Mouse (Mus musculus) gastrocnemius, adult 18-20 months (tissue): ENCODE measurements around the gene Brix1. TPM values are rescaled to one million over a fixed set of nuclear protein-coding genes. Genes with fewer than 3 reads are reported as not detected.

Source experiments
- DNase-seq: peaks from one replicate; pipeline ENCODE4 v3.0.0; 2021; ENCODE audit warnings: low spot score
- total RNA-seq, 2 experiments: library from RNA; stranded (reverse); gene quantifications; 2 replicates each; pipeline ENCODE4 v1.2.3; 2021

Gene Brix1
- total RNA-seq, 2 experiments from 2014 or later: 16.7 to 18.0 TPM

DNA sequence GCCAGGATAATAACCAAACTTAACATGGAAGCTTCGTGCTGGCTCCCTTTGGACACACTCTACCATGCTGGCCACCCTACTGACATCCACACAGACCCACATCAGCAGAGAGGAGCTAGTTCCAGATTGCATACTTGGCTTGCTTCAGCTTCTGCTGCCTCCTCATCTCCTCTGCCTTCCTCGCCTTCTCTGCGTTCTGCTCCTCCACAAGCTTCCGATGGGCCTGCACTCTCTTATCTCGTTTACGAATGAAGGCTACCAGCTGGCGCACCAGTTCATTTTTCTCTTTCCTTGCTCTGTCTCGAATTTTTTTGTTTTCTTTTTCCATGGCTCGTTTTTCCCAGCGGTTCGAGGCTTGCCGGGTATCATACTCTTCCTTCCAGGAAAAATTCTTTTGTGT is 24.8 kb downstream of the Brix1 start:
- DNase-seq: no peak

DNA sequence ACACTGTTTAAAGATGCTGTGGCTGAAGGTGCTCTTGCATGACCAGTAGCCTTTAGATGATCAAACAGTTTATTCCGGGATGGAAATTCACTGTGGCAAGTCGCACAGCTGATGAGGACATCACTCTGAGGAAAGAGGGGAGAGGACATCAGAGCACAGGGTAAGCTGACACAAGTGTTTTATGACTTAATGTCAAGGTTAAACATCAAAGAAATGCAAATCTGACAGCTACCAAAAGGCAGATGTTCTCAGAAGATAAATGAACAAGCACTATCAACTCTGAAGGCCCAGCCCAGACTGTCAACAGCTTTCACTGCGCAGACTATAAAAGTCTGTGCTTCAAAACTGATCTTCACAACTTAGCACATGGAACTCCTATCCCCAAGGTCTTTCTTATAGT is 38.6 kb downstream of the Brix1 start:
- no peak for DNase-seq

DNA sequence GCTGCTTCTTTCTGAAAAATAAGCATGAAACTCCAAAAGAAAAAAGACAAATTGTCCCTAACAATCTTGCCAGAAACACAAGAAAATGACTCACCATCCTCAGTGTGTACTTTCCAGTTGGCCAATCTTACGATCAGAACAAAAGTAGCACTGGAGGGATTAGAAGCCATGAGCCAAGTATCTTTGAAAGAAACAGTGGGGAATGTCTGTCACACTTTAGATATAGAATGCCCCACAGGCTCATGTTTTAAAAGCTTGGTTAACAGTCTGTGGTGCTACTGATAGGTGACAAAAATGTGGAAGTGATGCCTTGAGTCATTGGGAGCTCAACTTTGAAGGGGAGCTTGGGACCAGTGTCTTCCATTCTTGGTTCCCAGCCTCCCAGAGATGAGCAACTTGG is 43.5 kb downstream of the Brix1 start:
- DNase-seq: no peak

DNA sequence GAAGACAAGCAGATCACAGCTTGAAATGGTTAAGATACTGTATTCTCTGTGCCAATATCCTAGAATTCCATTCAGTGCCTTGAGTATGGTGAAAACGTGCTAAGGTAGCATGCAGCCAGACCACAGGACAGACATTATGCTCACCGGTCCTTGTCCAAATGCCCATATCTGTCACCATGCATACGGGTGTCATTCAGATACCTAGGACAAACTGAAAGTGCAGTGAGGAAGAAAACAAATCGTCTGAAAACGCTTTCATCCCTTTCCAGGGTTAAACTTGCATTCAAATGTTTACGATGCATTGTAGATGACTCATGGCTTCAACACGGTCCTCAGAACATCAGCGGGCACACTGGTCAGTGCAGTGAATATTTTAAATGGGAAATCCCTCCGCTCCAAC is 44.3 kb downstream of the Brix1 start:
- DNase-seq: no peak

DNA sequence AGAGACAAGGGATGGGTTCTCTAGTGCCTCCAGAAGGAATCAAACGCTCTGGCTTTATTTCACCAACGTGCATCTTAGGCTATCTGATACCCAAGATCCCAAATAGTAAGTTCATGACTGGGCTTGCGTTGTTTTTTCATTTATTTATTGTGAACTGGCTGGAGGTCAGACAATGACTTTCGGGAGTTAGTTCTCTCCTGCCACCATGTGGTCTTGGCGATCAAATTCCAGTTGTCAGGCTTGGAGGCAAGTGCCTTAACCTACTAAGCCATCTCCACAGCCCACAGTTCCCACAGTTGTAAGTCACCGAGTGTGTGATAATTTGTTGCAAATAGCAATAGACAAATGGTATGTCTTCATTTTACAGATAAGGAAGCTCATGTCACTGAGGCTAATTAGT is 45.8 kb downstream of the Brix1 start:
- no peak for DNase-seq

DNA sequence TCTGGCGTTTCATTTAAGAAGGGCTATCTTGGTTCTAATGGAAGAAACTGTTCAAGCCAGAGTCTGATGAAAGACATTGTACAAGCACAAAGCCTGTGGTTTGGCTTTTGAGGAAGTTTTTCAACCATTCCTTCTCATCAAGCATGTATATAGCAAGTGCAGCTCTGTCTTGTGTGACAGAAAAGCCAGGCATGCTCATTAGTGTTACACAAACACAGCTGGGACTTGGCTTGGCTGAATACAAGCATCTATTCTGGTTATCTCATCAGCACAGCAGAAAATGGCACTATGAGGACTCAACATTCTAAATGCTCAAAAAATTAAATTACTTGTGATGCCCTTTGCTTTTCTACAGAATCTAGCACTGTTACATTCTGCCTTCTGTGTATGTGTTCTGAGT is 48.9 kb downstream of the Brix1 start:
- DNase-seq: no peak

DNA sequence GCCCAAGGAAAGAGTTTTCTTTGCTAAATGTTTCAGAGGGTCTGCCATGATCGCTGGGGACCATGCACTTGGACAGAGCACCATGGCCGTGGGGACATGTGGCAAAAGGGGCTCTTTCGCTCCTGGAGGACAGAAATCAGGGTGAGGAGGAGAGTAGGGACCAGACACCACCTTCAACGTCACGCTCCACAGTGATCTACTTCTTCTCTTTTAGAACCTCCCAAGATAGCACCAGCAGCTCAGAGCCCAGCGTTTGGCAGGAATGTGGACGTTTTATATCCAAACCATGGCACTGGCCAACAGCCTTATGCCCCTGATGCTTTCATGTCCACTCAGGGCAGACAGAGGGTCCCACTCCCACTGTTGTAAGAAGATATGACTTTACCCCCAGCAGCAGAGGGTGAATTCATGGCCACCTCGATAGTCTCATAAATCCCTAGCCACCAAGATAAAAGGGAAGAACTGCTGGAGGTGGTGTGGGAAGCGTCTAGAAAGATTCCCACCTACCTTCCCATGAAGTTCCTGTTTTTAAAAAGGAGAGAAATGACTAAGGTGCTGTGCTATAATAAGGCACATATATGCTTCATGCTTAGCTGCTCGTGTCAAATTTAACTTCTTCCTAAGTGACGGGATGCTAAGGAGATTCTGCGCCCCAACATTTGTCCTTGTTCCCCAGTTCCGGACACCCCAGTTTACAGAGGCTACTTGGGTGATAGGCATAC is 59.0 kb downstream of the Brix1 start:
- no peak for DNase-seq

DNA sequence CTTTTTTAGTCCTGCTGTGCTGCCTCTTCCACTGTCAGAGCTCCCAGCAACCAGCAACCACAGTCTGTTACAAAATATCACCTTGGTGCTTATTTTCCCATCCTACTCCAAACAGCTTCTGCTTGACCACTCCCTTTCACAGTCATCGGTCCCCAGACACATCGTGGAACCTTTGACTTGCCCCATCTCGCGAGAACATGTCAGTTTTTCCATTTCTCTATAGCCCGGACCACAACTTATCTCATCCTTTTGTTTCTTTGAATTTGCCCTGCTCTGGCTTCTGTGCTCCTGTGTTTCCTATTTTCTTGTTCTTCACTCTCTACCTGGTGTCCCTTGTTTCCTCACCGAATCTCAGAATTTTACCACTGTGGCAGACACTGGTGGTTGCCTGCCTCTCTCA is 59.6 kb downstream of the Brix1 start:
- no peak for DNase-seq

Other genes with a start within 250 kb of the Brix1 start
- not detected for gene Gm21973, start 160.6 kb downstream of the Brix1 start, total RNA-seq
- gene Agxt2, start 127.4 kb downstream of the Brix1 start, total RNA-seq: not detected
- gene Dnajc21, start 15.4 kb downstream of the Brix1 start, total RNA-seq: 10 to 100 TPM; 70.1 to 79.0 TPM
- gene Rad1, start 71 bp upstream of the Brix1 start, total RNA-seq: 1 to 10 TPM; 3.9 to 5.2 TPM
- gene Ttc23l, start 72.7 kb upstream of the Brix1 start, total RNA-seq: not detected
- 1 to 10 TPM; 5.5 to 7.0 TPM for gene Rai14, start 228.7 kb upstream of the Brix1 start, total RNA-seq